Mouse (Mus musculus) hindbrain, embryonic 16.5 days (tissue): ENCODE data around the gene Ppp6c. TPM values are rescaled to one million over a fixed set of nuclear protein-coding genes. Genes with fewer than 3 reads are reported as not detected.

Experiments used
- ATAC-seq: fragments of 200-750 bp; cut with Nextera tagmentation; 2 replicates; pipeline ENCODE4 v1.8.0; 2017; ENCODE audit warnings: moderate TSS enrichment, moderate library complexity
- H3K27ac ChIP-seq: fragments of 300-500 bp; sonication (generic); 2 replicates; pipeline ENCODE4 v1.5.1; 2014; ENCODE audit warnings: low read depth, mild to moderate bottlenecking, control low read depth, low read length, moderate library complexity
- H3K27me3 ChIP-seq: fragments of 300-500 bp; sonication (generic); replicated peaks from 2 replicates; pipeline ENCODE4 v1.6.1; 2014; ENCODE audit warnings: low read length; ENCODE audit not compliant: control insufficient read depth, insufficient read depth
- H3K36me3 ChIP-seq: fragments of 300-500 bp; sonication (generic); 2 replicates; pipeline ENCODE4 v1.6.1; 2014; ENCODE audit warnings: mild to moderate bottlenecking, low read length, moderate library complexity, mixed read lengths; ENCODE audit not compliant: control insufficient read depth, insufficient read depth
- H3K4me1 ChIP-seq: fragments of 300-500 bp; sonication (generic); 2 replicates; pipeline ENCODE4 v1.6.1; 2014; ENCODE audit warnings: low read depth, low read length; ENCODE audit not compliant: control insufficient read depth, insufficient read depth
- H3K4me2 ChIP-seq: fragments of 300-500 bp; sonication (generic); 2 replicates; pipeline ENCODE4 v1.6.1; 2014; ENCODE audit warnings: mild to moderate bottlenecking, low read length, control low read depth, moderate library complexity
- H3K4me3 ChIP-seq: fragments of 300-500 bp; sonication (generic); 2 replicates; pipeline ENCODE4 v1.5.1; 2014; ENCODE audit warnings: mild to moderate bottlenecking, low read length, control low read depth, moderate library complexity
- H3K9ac ChIP-seq: fragments of 300-500 bp; sonication (generic); 2 replicates; pipeline ENCODE4 v1.6.1; 2014; ENCODE audit warnings: low read depth, mild to moderate bottlenecking, control low read depth, low read length, moderate library complexity
- H3K9me3 ChIP-seq: fragments of 300-500 bp; sonication (generic); 2 replicates; pipeline ENCODE4 v1.6.1; 2014; ENCODE audit warnings: mild to moderate bottlenecking, low read length, moderate library complexity; ENCODE audit not compliant: control insufficient read depth
- WGBS: fragments of 180-500 bp; shearing (Covaris S2); extraction: QIAGEN DNeasy Blood & Tissue Kit; methylation state at CpG from one replicate; pipeline ENCODE4 v1.1.7; 2014; 5-methylcytosine and 5-hydroxymethylcytosine counted together
- polyA plus RNA-seq: library from polyadenylated mRNA; unstranded; fragments of >200 nt; fragmentation: Nextera tagmentation; extraction: Ambion mirVana; gene quantifications from 2 replicates; pipeline ENCODE4 v1.2.1, GENCODE M21; 2015

Gene Ppp6c
- polyA plus RNA-seq, 1 experiment from 2014 or later: 69.3 TPM

- H3K27ac ChIP-seq: no peak overlapping the region
- no peaks in the 10 kb centered on the region for H3K36me3 ChIP-seq
- no peak overlapping the region for H3K9ac ChIP-seq
- no peaks in the 10 kb centered on the region for H3K4me1 ChIP-seq
- H3K4me2 ChIP-seq: no peak overlapping the region
- no peak for ATAC-seq
- no peak overlapping the region for H3K4me3 ChIP-seq
- H3K9me3 ChIP-seq: no peaks in the 10 kb centered on the region
- H3K27me3 ChIP-seq: no peaks in the 10 kb centered on the region
- 95% methylated on average over 4 of the region's 4 CpGs for WGBS
Observed at GRCm38 (mm10) chr2:39217150-39217549, 9.1 kb downstream of the Ppp6c start.

- no peak overlapping the region for H3K27ac ChIP-seq
- ATAC-seq: no peak
- H3K36me3 ChIP-seq: no peaks in the 10 kb centered on the region
- 96% methylated on average over 4 of the region's 4 CpGs for WGBS
- no peak overlapping the region for H3K4me2 ChIP-seq
- H3K4me1 ChIP-seq: no peaks in the 10 kb centered on the region
- no peaks in the 10 kb centered on the region for H3K9me3 ChIP-seq
- H3K9ac ChIP-seq: no peak overlapping the region
- no peak overlapping the region for H3K4me3 ChIP-seq
- no peaks in the 10 kb centered on the region for H3K27me3 ChIP-seq
Observed at GRCm38 (mm10) chr2:39210738-39211137, 15.5 kb downstream of the Ppp6c start.

GRCm38 (mm10) chr2:39203359-39203758, 22.9 kb downstream of the Ppp6c start:
- H3K9me3 ChIP-seq: no peaks in the 10 kb centered on the region
- H3K9ac ChIP-seq: no peak overlapping the region
- ATAC-seq: no peak
- no peaks in the 10 kb centered on the region for H3K4me1 ChIP-seq
- H3K36me3 ChIP-seq: no peaks in the 10 kb centered on the region
- H3K27ac ChIP-seq: no peak overlapping the region
- 93% methylated on average over 2 of the region's 2 CpGs for WGBS
- no peaks in the 10 kb centered on the region for H3K27me3 ChIP-seq
- H3K4me3 ChIP-seq: no peak overlapping the region
- no peak overlapping the region for H3K4me2 ChIP-seq

GRCm38 (mm10) chr2:39194809-39195208, 31.4 kb downstream of the Ppp6c start:
- WGBS: 92% methylated on average over 2 of the region's 2 CpGs
- Histone ChIP-seq H3K4me3 (no peak overlapping the region), H3K9ac (no peak overlapping the region), H3K4me1 (peaks cover 3% of the 10 kb centered on the region), H3K4me2 (no peak overlapping the region), H3K9me3 (no peaks in the 10 kb centered on the region), H3K36me3 (peaks cover 5% of the 10 kb centered on the region; the same call in 1 of the 2 replicates), H3K27ac (no peak overlapping the region), H3K27me3 (no peaks in the 10 kb centered on the region)
- ATAC-seq: no peak

GRCm38 (mm10) chr2:39190561-39191056, 35.6 kb downstream of the Ppp6c start, which contains the start of gene Scai:
Scai (minus strand) TSS chr2:39190734.
- H3K36me3 ChIP-seq: peaks cover 3% of the 10 kb centered on the region; the same call in 1 of the 2 replicates
- no peaks in the 10 kb centered on the region for H3K27me3 ChIP-seq
- peaks cover 15% of the 10 kb centered on the region for H3K4me1 ChIP-seq
- ATAC-seq: peak; percentile 100
- H3K9ac ChIP-seq: peak within 1 kb of the TSS; percentile 99
- peak within 1 kb of the TSS; percentile 100 for H3K4me3 ChIP-seq
- H3K27ac ChIP-seq: peak within 1 kb of the TSS; percentile 99
- H3K4me2 ChIP-seq: peak within 1 kb of the TSS; percentile 70
- 0% methylated on average over 39 of the region's 41 CpGs for WGBS
- no peaks in the 10 kb centered on the region for H3K9me3 ChIP-seq

GRCm38 (mm10) chr2:39189961-39190560, 36.2 kb downstream of the Ppp6c start:
- peak overlapping the region; percentile 60 for H3K4me2 ChIP-seq
- H3K4me3 ChIP-seq: peak overlapping the region; percentile 100
- H3K27ac ChIP-seq: peak overlapping the region; percentile 99
- no peaks in the 10 kb centered on the region for H3K27me3 ChIP-seq
- under 1% methylated on average over 38 of the region's 39 CpGs for WGBS
- peak overlapping the region; percentile 99 for H3K9ac ChIP-seq
- H3K36me3 ChIP-seq: 0 out of 2 replicates have a peak, but pooled peaks cover 3% of the 10 kb centered on the region
- peak; percentile 86 for ATAC-seq
- H3K9me3 ChIP-seq: no peaks in the 10 kb centered on the region
- peaks cover 15% of the 10 kb centered on the region for H3K4me1 ChIP-seq

GRCm38 (mm10) chr2:39185942-39186341, 40.3 kb downstream of the Ppp6c start:
- Histone ChIP-seq H3K9ac (no peak overlapping the region), H3K27ac (no peak overlapping the region), H3K9me3 (no peaks in the 10 kb centered on the region), H3K36me3 (0 out of 2 replicates have a peak, but pooled peaks cover 5% of the 10 kb centered on the region), H3K4me3 (no peak overlapping the region), H3K4me1 (peaks cover 13% of the 10 kb centered on the region), H3K4me2 (no peak overlapping the region), H3K27me3 (no peaks in the 10 kb centered on the region)
- no peak for ATAC-seq
- WGBS: 82% methylated on average over 3 of the region's 3 CpGs

GRCm38 (mm10) chr2:39183587-39183986, 42.7 kb downstream of the Ppp6c start:
- H3K27ac ChIP-seq: no peak overlapping the region
- no peak overlapping the region for H3K9ac ChIP-seq
- H3K4me3 ChIP-seq: no peak overlapping the region
- no peak overlapping the region for H3K4me2 ChIP-seq
- WGBS: 78% methylated on average over 2 of the region's 2 CpGs
- no peaks in the 10 kb centered on the region for H3K9me3 ChIP-seq
- peaks cover 5% of the 10 kb centered on the region for H3K4me1 ChIP-seq
- no peak for ATAC-seq
- no peaks in the 10 kb centered on the region for H3K27me3 ChIP-seq
- H3K36me3 ChIP-seq: peaks cover 10% of the 10 kb centered on the region; the same call in 1 of the 2 replicates

- ATAC-seq: no peak
- Histone ChIP-seq H3K36me3 (no peaks in the 10 kb centered on the region), H3K9me3 (no peaks in the 10 kb centered on the region), H3K4me2 (no peak overlapping the region), H3K27ac (no peak overlapping the region), H3K27me3 (no peaks in the 10 kb centered on the region), H3K4me3 (no peak overlapping the region), H3K4me1 (no peaks in the 10 kb centered on the region), H3K9ac (no peak overlapping the region)
- 100% methylated on average over 1 of the region's 1 CpGs for WGBS
Observed at GRCm38 (mm10) chr2:39160996-39161395, 65.3 kb downstream of the Ppp6c start.
